Mouse (Mus musculus) NIH3T3 (cell line): ENCODE data around the gene a.

Experiments used
- DNase-seq: peaks from one replicate; pipeline ENCODE4 v3.0.0-alpha.2; 2012; ENCODE audit warnings: low read depth

Gene a

DNA sequence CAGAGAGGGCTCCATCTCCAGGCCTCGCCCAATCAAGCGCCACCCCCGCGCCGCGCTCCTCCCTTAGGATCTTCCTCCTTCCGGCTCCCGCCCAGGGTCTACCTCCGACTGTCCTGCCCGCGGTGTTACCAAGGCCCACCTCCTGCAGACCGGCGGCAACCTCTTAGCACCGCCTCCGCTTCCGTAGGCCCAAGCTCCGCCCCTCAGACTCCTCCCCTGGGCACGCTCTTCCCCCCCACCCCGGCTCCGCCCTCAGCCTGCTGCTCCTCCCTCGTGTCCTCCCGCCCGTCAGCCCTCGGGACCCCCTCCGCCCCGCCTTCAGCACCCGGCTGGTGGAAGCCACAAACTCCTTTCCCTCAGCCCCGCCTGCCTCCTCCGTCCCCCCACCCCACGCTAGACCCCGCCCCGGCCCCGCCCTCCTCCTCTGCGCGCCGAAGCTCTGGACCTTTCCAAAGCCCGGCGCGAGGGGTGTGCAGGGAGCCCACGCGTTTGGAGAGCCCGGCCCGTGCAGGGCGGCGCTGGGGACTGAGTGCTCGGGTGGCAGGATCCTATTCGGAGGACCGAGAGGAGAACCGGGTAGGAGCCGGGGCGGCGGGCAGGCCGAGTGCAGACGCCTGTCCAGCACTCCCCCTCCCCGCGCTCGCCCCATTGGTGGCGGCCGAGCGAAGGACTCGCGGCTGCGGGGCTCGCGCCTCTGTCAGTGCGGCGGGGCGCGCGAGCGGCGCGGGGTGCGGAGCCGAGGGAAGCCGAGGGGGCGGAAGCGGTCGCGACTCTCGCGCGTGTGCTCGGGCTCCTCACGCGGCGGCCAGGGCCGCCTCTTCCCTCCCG lies at the start of gene a, which contains the start of gene Raly:
TSS of gene a (plus strand) at position 747 of the 828 bp plus-strand sequence.
TSS of gene Raly (plus strand) at position 441 of the 828 bp plus-strand sequence.
- peak; percentile 99 for DNase-seq

DNA sequence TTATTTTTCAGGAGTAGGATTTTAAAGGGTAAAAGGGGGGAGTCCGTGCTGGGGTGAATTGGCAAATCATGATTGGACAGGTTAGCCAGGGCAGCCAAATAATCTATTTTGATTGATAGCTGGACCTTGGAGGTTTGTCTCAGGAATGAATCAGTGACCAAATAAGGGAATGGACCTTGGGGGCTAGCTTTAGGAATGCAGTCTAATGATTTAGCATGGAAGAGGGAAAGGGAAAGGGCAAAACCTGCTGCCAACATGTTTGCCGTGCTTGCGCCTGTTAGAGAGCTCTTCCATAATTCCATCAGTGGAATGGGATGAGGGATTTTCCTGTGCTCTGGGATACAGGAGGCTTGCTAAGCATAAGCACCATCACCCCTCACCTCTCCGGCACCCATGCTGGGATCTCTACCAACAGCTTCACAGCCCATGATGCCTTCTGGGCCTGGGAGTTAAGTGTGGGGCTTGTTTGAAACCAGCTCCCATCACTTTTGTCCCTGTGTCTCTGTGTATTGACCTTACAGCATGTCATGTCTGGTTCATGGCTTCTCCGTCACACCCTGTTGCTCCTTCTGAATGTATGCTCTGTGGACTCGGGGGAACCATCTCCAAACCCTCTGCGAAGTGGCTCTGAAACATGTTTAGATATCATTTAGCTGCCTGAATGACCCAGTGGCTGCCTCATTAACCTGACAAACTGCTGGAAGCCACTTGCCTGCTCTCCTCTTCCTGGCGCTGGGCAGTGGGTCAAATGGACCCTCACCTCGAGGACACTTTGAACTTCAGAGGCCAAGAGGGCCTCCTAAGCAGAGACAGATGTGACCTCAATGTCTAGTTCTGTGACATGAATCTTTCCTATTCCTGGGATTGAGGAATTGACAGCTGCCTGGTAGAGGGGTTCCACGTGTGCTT lies 48.0 kb upstream of the a start:
- DNase-seq = peak; percentile 91

DNA sequence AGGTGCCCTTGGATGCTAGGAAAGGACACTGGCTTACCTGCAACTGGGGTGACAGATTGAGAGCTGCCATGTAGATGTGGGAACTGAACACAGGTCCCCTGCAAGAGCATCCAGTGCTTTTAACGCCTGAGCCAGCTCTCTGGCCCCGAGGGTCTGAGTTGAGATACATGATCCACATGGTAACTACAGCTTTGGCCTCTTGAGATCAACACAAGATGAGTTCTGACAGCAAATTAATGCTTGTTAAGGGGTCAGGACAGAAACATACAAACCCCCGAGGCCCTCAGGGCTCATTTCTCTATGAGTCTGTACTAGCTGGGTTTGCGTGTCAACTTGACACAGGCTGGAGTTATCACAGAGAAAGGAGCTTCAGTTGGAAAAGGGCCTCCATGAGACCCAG lies 47.3 kb upstream of the a start:
- peak; percentile 41 for DNase-seq

DNA sequence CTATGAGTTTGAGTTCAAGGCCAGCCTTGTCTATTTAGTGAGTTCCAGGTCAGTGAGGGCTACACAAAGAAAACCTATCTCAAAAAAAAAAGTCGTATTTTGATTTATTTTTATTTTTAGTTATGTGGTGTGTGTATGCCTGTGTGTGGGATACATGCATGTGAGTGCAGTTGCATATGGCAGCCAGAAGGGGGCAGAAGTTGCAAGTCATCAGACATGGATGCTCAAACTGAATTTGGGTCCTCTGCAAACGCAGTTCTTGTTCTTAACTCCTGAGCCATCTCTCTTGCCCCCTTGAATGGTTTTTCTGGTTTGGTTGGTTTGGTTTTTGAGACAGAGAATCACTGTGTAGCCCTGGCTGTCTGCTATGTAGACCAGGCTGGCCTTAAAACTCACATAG lies 42.8 kb upstream of the a start:
- no peak for DNase-seq

GRCm38 (mm10) chr2:154749046-154750036 lies 41.9 kb upstream of the a start:
- peak; percentile 72 for DNase-seq

GRCm38 (mm10) chr2:154751924-154752323 lies 39.3 kb upstream of the a start:
- no peak for DNase-seq

DNA sequence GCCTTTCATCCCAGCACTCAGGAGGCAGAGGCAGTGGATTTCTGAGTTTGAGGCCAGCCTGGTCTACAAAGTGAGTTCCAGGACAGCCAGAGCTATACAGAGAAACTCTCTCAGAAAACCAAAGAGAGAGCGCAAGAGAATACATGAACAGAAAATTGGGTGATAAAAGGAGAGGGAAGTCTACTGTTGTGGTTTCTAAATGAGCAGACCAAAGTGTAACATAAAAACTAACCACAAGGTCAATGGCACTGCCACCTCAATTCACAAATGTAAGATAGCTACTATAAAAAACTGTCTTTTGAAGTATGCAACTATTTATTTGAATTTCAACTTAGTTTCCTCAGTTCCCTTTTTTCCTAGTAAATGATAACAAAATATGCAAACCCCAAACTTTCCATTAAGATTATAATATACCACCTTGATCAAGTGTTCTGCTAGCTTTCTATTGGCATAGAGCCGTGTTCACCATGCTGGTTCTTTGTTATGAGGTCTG lies 37.1 kb upstream of the a start:
- no peak for DNase-seq

DNA sequence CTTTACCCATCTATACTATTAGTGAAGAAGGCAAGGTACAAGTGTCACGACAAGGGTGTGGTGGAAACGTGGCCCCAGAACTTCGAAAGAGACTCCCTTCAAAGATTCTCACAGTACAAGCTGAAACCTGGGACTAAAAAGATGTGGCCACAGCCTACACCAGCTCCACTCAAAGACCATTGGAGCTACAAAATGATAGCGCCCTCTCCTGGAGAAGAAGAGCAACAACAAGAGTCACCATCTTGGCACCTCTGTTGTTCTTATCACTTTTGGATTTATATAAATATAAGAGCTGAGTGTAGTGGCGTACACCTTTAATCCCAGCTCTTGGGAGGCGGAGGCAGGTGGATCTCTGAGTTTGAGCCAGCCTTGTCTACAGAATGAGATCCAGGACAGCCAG lies 35.4 kb upstream of the a start:
- no peak for DNase-seq

DNA sequence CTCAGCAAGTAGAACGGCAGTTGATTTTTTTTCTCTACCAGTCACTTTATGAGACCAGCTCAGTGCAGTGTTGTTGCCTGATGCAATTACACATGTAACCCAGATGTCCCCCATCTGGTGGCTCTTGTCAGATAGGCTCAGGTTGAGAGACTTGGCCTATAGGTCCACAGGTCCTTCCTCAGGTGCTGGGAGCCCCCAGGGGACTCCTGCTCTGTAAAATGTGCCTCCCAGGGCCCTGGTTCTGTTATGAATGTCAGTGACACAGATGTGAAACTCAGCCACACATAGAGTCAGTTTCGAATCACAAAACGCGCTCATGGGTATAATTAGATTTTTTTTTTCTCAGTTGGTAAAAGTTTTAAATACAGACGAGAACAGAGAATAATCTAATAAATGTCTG lies 33.5 kb upstream of the a start:
- no peak for DNase-seq

DNA sequence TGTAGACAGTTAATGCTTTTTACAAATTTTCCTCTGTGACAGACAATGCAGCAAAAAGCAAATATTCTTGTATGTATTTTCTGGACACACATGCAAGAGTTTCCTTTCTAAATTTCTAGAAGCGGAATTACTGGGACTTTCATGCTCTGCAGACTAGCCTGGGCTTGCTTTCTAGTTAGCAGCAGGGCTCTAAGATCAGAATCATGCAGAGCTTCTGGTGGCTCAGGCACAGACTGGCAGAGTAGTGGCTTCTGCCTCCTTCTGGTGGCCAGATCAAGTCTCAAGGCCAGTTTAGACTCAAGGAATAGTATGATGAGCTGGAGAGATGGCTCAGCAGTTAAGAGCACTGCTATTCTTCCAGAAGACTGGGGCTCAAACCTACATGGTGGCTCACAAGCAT lies 32.7 kb upstream of the a start:
- no peak for DNase-seq

- DNase-seq = no peak
These were observed 28.0 kb upstream of the a start for GRCm38 (mm10) chr2:154763226-154763625.

GRCm38 (mm10) chr2:154764828-154765497 lies 26.2 kb upstream of the a start:
- no peak for DNase-seq

- DNase-seq = no peak
These were observed 25.6 kb upstream of the a start for GRCm38 (mm10) chr2:154765554-154766008.

DNA sequence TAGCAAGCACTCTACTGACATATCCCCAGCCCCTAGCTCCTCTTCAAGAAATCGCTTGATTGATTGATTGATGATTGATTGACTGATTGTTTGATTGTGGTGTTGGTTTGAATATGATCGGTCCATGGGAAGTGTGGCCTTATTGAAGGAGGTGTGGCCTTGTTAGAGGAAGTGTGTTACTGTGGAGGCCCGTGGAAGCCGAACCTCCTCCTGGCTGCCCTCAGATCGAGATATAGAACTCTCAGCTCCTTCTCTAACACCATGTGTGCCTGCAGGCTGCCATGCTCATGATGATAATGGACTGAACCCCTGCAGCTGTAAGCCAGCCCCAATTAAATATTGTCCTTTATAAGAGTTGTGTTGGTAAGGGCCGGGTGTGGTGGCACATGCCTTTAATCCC lies 24.2 kb upstream of the a start:
- DNase-seq = no peak

- DNase-seq = no peak
These were observed 21.3 kb upstream of the a start, which contains the start of gene Gm14214 for GRCm38 (mm10) chr2:154769930-154770329. TSS of gene Gm14214 (minus strand) at chr2:154770030.

DNA sequence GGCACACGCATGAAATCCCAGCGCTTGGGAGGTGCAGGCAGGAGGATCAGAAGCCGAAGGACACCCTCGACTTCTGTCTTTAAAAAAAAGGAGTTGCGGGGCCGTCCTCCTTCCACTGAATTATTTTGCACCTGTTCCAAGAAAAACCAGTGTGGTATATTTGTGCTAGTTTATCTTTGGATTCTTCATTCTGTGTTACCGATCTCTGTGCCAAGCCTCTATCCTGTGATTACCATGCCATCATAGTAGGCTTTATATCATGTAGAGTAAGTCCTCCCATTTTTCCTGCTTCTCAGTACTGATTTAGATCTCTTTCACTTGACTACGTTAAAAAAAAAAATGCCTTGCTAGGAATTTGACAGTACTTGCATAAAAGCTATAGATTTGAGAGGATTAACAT lies 19.6 kb upstream of the a start:
- DNase-seq = no peak

- no peak for DNase-seq
These were observed 17.2 kb upstream of the a start for GRCm38 (mm10) chr2:154774032-154774431.

DNA sequence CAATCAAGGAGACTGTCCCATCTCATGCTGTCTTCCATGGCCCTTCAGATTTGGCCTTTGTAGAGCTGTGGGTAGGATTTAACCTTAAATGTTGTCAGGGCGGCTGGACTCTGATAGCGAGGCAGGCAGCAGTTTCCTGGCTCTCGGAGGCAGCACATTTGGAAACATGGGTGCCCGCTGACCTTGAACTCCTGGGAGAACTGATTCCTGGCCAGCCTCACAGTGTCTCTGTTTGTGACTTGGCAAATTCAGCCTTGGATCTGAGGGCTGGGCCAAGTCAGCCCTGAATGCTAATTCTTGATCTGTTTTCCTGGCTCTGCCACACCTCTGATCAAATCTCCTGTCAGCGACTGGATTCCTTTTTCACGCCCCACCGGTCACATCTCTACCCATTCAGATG lies 14.7 kb upstream of the a start:
- DNase-seq = no peak

- no peak for DNase-seq
These were observed 11.6 kb upstream of the a start for GRCm38 (mm10) chr2:154779648-154780047.

DNA sequence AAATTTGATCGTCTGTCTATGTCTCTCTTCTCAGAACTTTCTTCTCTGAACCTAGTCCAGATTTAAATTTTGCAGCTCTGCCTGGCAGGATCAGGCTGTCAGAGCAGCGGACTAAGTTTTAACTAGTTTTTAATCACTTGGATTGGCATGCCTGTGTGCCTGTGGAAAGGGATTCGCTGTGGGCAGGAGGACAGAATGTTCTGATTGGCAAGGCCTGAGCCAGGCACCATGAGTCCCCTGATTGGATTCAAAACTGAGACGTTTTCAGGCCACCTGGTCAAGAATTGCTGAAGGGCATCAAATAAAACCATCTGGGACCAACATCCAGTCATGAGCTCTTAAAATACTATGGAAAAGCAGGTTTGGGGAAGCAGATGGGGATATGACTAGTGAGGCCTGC lies 8.8 kb upstream of the a start:
- no peak for DNase-seq
